Mouse (Mus musculus): ENCODE data around the gene Ppm1l.
"Not testable (repeated sequence)": the region's sequence is repeated elsewhere in the genome, so short reads cannot be mapped to it uniquely, and the experiment has no call there.

The Ppm1l gene

GRCm38 (mm10) chr3:69549602-69550001, 232.9 kb downstream of the Ppm1l start:
- DNase-seq, result no peak

GRCm38 (mm10) chr3:69555511-69555910, 238.8 kb downstream of the Ppm1l start:
- DNase-seq, result no peak

GRCm38 (mm10) chr3:69556092-69556778, 239.6 kb downstream of the Ppm1l start:
- no peak for DNase-seq

- DNase-seq, result no peak
Observed at GRCm38 (mm10) chr3:69559316-69559974, 242.8 kb downstream of the Ppm1l start.

GRCm38 (mm10) chr3:69559975-69560330, 243.3 kb downstream of the Ppm1l start:
- DNase-seq, result no peak

- no peak for DNase-seq
Observed at GRCm38 (mm10) chr3:69561686-69562085, 245.0 kb downstream of the Ppm1l start.

GRCm38 (mm10) chr3:69563406-69563805, 246.7 kb downstream of the Ppm1l start:
- DNase-seq, result no peak

GRCm38 (mm10) chr3:69565586-69565985, 248.9 kb downstream of the Ppm1l start:
- not testable (repeated sequence) for DNase-seq

- DNase-seq, result no peak
Observed at GRCm38 (mm10) chr3:69572561-69572960, 255.9 kb downstream of the Ppm1l start.

- DNase-seq, result no peak
Observed at GRCm38 (mm10) chr3:69575577-69575976, 258.9 kb downstream of the Ppm1l start.

- no peak for DNase-seq
Observed at GRCm38 (mm10) chr3:69576715-69577114, 260.1 kb downstream of the Ppm1l start.

GRCm38 (mm10) chr3:69578791-69579190, 262.1 kb downstream of the Ppm1l start:
- DNase-seq, result no peak

- no peak for DNase-seq
Observed at GRCm38 (mm10) chr3:69583798-69584197, 267.1 kb downstream of the Ppm1l start.

- DNase-seq, result peak; percentile 11
Observed at GRCm38 (mm10) chr3:69588101-69588760, 271.6 kb downstream of the Ppm1l start.

GRCm38 (mm10) chr3:69593426-69593825, 276.8 kb downstream of the Ppm1l start:
- DNase-seq, result no peak

- no peak for DNase-seq
Observed at GRCm38 (mm10) chr3:69594071-69594470, 277.4 kb downstream of the Ppm1l start.

GRCm38 (mm10) chr3:69596116-69596515, 279.5 kb downstream of the Ppm1l start:
- no peak for DNase-seq

- no peak for DNase-seq
Observed at GRCm38 (mm10) chr3:69597211-69597610, 280.6 kb downstream of the Ppm1l start.

GRCm38 (mm10) chr3:69597816-69598215, 281.2 kb downstream of the Ppm1l start:
- no peak for DNase-seq

- DNase-seq, result peak; percentile 23
Observed at GRCm38 (mm10) chr3:69598261-69599165, 281.9 kb downstream of the Ppm1l start, which contains the start of gene B3galnt1. B3galnt1 (minus strand) TSS chr3:69598960.

GRCm38 (mm10) chr3:69599166-69599500, 282.5 kb downstream of the Ppm1l start:
- no peak for DNase-seq

- no peak for DNase-seq
Observed at GRCm38 (mm10) chr3:69606923-69607322, 290.3 kb downstream of the Ppm1l start.

- DNase-seq, result no peak
Observed at GRCm38 (mm10) chr3:69607468-69607867, 290.8 kb downstream of the Ppm1l start.
